Comparison of ENCODE assay signal across 8 mouse cellular contexts in genomic region chr14:25841991-25842687, GRCm38 (mm10). TPM values are rescaled to one million over a fixed set of nuclear protein-coding genes. Genes with fewer than 3 reads are reported as not detected.
DNase-seq lines count a peak whose midpoint lies in the region; ATAC-seq and TF ChIP-seq lines count a peak whose summit lies in the region.

Gene Anxa11 (plus strand): TSS chr14:25842156.

- H3K4me1 ChIP-seq in cerebellum, adult 2 months (ENCODE audit: control insufficient read depth, insufficient read depth, low read length): no peaks in the 10 kb centered on the region; the same call in 1 of the 2 replicates

- ATAC-seq in hematopoietic stem cell, adult 5-6 weeks (replicated peaks in 1 of 2; ENCODE audit: insufficient read depth in 1 of 2, low FRiP score in 2 of 2, low TSS enrichment in 1 of 2, low read depth in 1 of 2, poor library complexity in 2 of 2, severe bottlenecking in 2 of 2): peak; percentile 94 to 96

- H3K4me3 ChIP-seq in cerebellum, adult 2 months (replicated peaks; ENCODE audit: insufficient read depth, low read depth, low read length): peak within 1 kb of the TSS; percentile 47

- TF ChIP-seq POLR2A in cerebellum, adult 2 months (IDR thresholded peaks at IDR 0.05; ENCODE audit: borderline replicate concordance, insufficient read depth, low read length): no peak

- peak; percentile 67 for DNase-seq in MN1 (ENCODE audit: low spot score)
- peak; percentile 48 to 59 for DNase-seq in cerebellum, adult 2 months
- DNase-seq in forelimb bud, embryonic 11.5 days (ENCODE audit: low read depth, low spot score): peak; percentile 59
- peak; percentile 65 for DNase-seq in layer of hippocampus, adult 9-11 months
- peak; percentile 93 for DNase-seq in lung, postnatal 25 days (ENCODE audit: low spot score)
- peak; percentile 76 for DNase-seq in retina, embryonic 14.5 days (ENCODE audit: low spot score)
- DNase-seq in thymus, postnatal 4 days: peak; percentile 97

- no peak for TF ChIP-seq CTCF in cerebellum, adult 2 months (IDR thresholded peaks at IDR 0.05; ENCODE audit: borderline replicate concordance, insufficient read depth, low read depth, low read length)

- H3K27ac ChIP-seq in cerebellum, adult 2 months (ENCODE audit: insufficient read depth, low read length): no peak within 1 kb of the TSS

- no peaks in the 10 kb centered on the region; the same call in 1 of the 2 replicates for H3K27me3 ChIP-seq in cerebellum, adult 2 months (ENCODE audit: control insufficient read depth, insufficient read depth, low read length)

- WGBS in cerebellum, adult 2 months: under 1% methylated on average over 54 of the region's 54 CpGs

RNA-seq across cellular contexts. Expression of gene Anxa11, which starts in this region (rescaled TPM):
- 12.3 and 12.9 TPM in 2 replicates for polyA plus RNA-seq in cerebellum, adult 2 months (2012; rRNA removed)
- 9.8 and 14.7 TPM in 2 replicates for total RNA-seq in hematopoietic stem cell, adult 5-6 weeks (2017)
